Mouse (Mus musculus) urinary bladder, postnatal 10 days (tissue): ENCODE results near the gene Gpr35.

ENCODE experiments used
- DNase-seq: peaks from one replicate; pipeline ENCODE4 v3.0.0; 2022; ENCODE audit warnings: low spot score

The Gpr35 gene

GRCm38 (mm10) chr1:92981056-92981845, 30.6 kb downstream of the Gpr35 start:
- DNase-seq, result no peak

GRCm38 (mm10) chr1:92982931-92983605, 32.4 kb downstream of the Gpr35 start:
- no peak for DNase-seq

- DNase-seq, result no peak
Measured at GRCm38 (mm10) chr1:92984999-92985398, 34.3 kb downstream of the Gpr35 start.

GRCm38 (mm10) chr1:92988894-92989293, 38.2 kb downstream of the Gpr35 start:
- no peak for DNase-seq

GRCm38 (mm10) chr1:92989891-92990290, 39.2 kb downstream of the Gpr35 start:
- DNase-seq, result no peak

- peak; percentile 4 for DNase-seq
Measured at GRCm38 (mm10) chr1:92992214-92992855, 41.7 kb downstream of the Gpr35 start.

- DNase-seq, result no peak
Measured at GRCm38 (mm10) chr1:92992880-92993279, 42.2 kb downstream of the Gpr35 start.

- no peak for DNase-seq
Measured at GRCm38 (mm10) chr1:93006061-93006460, 55.4 kb downstream of the Gpr35 start, which contains the start of gene Aqp12. Gene Aqp12 (plus strand): TSS chr1:93006334.

- no peak for DNase-seq
Measured at GRCm38 (mm10) chr1:93009196-93009595, 58.5 kb downstream of the Gpr35 start.

GRCm38 (mm10) chr1:93010731-93011130, 60.1 kb downstream of the Gpr35 start:
- DNase-seq, result no peak

GRCm38 (mm10) chr1:93012103-93012585, 61.5 kb downstream of the Gpr35 start:
- DNase-seq, result no peak

GRCm38 (mm10) chr1:93013367-93013766, 62.7 kb downstream of the Gpr35 start:
- DNase-seq, result no peak

GRCm38 (mm10) chr1:93014460-93014859, 63.8 kb downstream of the Gpr35 start:
- peak; percentile 33 for DNase-seq

- DNase-seq, result no peak
Measured at GRCm38 (mm10) chr1:93015136-93015535, 64.5 kb downstream of the Gpr35 start.

GRCm38 (mm10) chr1:93018716-93019115, 68.1 kb downstream of the Gpr35 start:
- DNase-seq, result no peak

- no peak for DNase-seq
Measured at GRCm38 (mm10) chr1:93020602-93021001, 69.9 kb downstream of the Gpr35 start.

- no peak for DNase-seq
Measured at GRCm38 (mm10) chr1:93026600-93026999, 75.9 kb downstream of the Gpr35 start.

- DNase-seq, result no peak
Measured at GRCm38 (mm10) chr1:93029387-93029786, 78.7 kb downstream of the Gpr35 start.

GRCm38 (mm10) chr1:93030060-93030459, 79.4 kb downstream of the Gpr35 start:
- no peak for DNase-seq

GRCm38 (mm10) chr1:93031199-93031598, 80.5 kb downstream of the Gpr35 start:
- DNase-seq, result no peak

- no peak for DNase-seq
Measured at GRCm38 (mm10) chr1:93033989-93034388, 83.3 kb downstream of the Gpr35 start.

- no peak for DNase-seq
Measured at GRCm38 (mm10) chr1:93035981-93036380, 85.3 kb downstream of the Gpr35 start.
